Mouse (Mus musculus) liver, postnatal 0 days (tissue): ENCODE measurements around the gene Adgrl2.

Source experiments
- CTCF ChIP-seq: sonication (generic); IDR thresholded peaks from 2 replicates; pipeline ENCODE4 v1.5.1; 2016; ENCODE audit warnings: antibody characterized with exemption, low read depth
- EP300 ChIP-seq: IDR thresholded peaks from 2 replicates; pipeline ENCODE4 v1.6.1; 2016; ENCODE audit warnings: antibody characterized with exemption, low read depth, mild to moderate bottlenecking

GRCm38 (mm10) chr3:148912944-148913684, 77.2 kb downstream of the Adgrl2 start:
- no peak for TF ChIP-seq CTCF
- no peak for TF ChIP-seq EP300
